Comparison of ENCODE assay signal across 15 mouse cellular contexts in genomic region chr15:80090155-80090554, GRCm38 (mm10). TPM values are rescaled to one million over a fixed set of nuclear protein-coding genes. Genes with fewer than 3 reads are reported as not detected.
A peak's percentile ranks its signal among the peaks of the same experiment; 100 is the strongest.
DNase-seq lines count a peak whose midpoint lies in the region; ATAC-seq and TF ChIP-seq lines count a peak whose summit lies in the region.
"Had no signal": no experiment of that assay in that cellular context is flagged by ENCODE, and none has a peak within 500 bp of the region (broad histone marks: within the 10 kb centered on the region; RNA-seq: fewer than 3 reads in every experiment).

No protein-coding gene starts in this region.

- DNase-seq in layer of hippocampus, adult 2 months (ENCODE audit: low spot score in 2 of 2), result no peak
- DNase-seq in layer of hippocampus, adult 18-20 months (ENCODE audit: low spot score in 2 of 2), result no peak
- DNase-seq in liver, postnatal 0 days, result no peak
- no peak for DNase-seq in frontal cortex, adult 2 months (ENCODE audit: extremely low spot score in 1 of 2, low spot score in 1 of 2)
- DNase-seq in urinary bladder, adult 18-20 months (ENCODE audit: low spot score in 2 of 2), result no peak
- DNase-seq: cerebellum, adult 8-10 months; gastrocnemius, postnatal 25 days; right cerebral cortex, adult 18-20 months; thymus, postnatal 25 days had no signal

- peaks cover 31% of the 10 kb centered on the region for H3K27me3 ChIP-seq in forebrain, embryonic 12.5 days
- no peaks in the 10 kb centered on the region for H3K27me3 ChIP-seq in forebrain, embryonic 15.5 days
- H3K27me3 ChIP-seq in liver, postnatal 0 days (ENCODE audit: insufficient read depth, low read length), result peaks cover 14% of the 10 kb centered on the region

- no peak overlapping the region for H3K27ac ChIP-seq in forebrain, embryonic 12.5 days
- H3K27ac ChIP-seq in forebrain, embryonic 15.5 days (replicated peaks), result no peak overlapping the region
- H3K27ac ChIP-seq in layer of hippocampus, adult 2 months, result peak overlapping the region; percentile 92
- no peak overlapping the region for H3K27ac ChIP-seq in bone marrow macrophage, adult 2 months (ENCODE audit: insufficient read depth, low read depth, low read length)
- H3K27ac ChIP-seq in liver, postnatal 0 days (ENCODE audit: low read depth), result no peak overlapping the region; the same call in 1 of the 2 replicates
- H3K27ac ChIP-seq: embryonic facial prominence, embryonic 15.5 days; kidney, embryonic 15.5 days; lung, embryonic 15.5 days had no signal

- TF ChIP-seq CTCF in layer of hippocampus, adult 2 months (conservative IDR thresholded peaks at IDR 0.05), result no peak
- TF ChIP-seq CTCF in bone marrow macrophage, adult 2 months (IDR thresholded peaks at IDR 0.05; ENCODE audit: low read depth, low read length), result no peak
- TF ChIP-seq CTCF in liver, postnatal 0 days (IDR thresholded peaks at IDR 0.05; ENCODE audit: low read depth), result no peak

- H3K36me3 ChIP-seq in forebrain, embryonic 12.5 days (replicated peaks), result no peaks in the 10 kb centered on the region
- no peaks in the 10 kb centered on the region for H3K36me3 ChIP-seq in forebrain, embryonic 15.5 days
- H3K36me3 ChIP-seq in liver, postnatal 0 days (replicated peaks; ENCODE audit: insufficient read depth, low read length), result no peaks in the 10 kb centered on the region
- H3K36me3 ChIP-seq: embryonic facial prominence, embryonic 15.5 days; kidney, embryonic 15.5 days; lung, embryonic 15.5 days had no signal

- H3K4me1 ChIP-seq in forebrain, embryonic 12.5 days, result peaks cover 15% of the 10 kb centered on the region
- H3K4me1 ChIP-seq in forebrain, embryonic 15.5 days, result peaks cover 19% of the 10 kb centered on the region
- H3K4me1 ChIP-seq in bone marrow macrophage, adult 2 months (ENCODE audit: control insufficient read depth, insufficient read depth, low read length), result peaks cover 20% of the 10 kb centered on the region
- peaks cover 28% of the 10 kb centered on the region for H3K4me1 ChIP-seq in liver, postnatal 0 days (ENCODE audit: insufficient read depth)

- WGBS in forebrain, embryonic 12.5 days, result 73% methylated on average over 11 of the region's 11 CpGs
- 76% methylated on average over 11 of the region's 11 CpGs for WGBS in forebrain, embryonic 15.5 days
- 78% methylated on average over 11 of the region's 11 CpGs for WGBS in liver, postnatal 0 days (ENCODE audit: insufficient replicate concordance)

- peak overlapping the region; percentile 89; the same call in 1 of the 2 replicates for H3K4me2 ChIP-seq in forebrain, embryonic 12.5 days
- H3K4me2 ChIP-seq in forebrain, embryonic 15.5 days (replicated peaks), result no peak overlapping the region
- H3K4me2 ChIP-seq in liver, postnatal 0 days (ENCODE audit: low read depth, low read length), result peak overlapping the region; percentile 96

- no peak for ATAC-seq in forebrain, embryonic 12.5 days (ENCODE audit: low FRiP score)
- ATAC-seq in forebrain, embryonic 15.5 days (replicated peaks), result no peak
- ATAC-seq in liver, postnatal 0 days, result no peak

- H3K9me3 ChIP-seq in forebrain, embryonic 12.5 days, result no peaks in the 10 kb centered on the region
- no peaks in the 10 kb centered on the region for H3K9me3 ChIP-seq in forebrain, embryonic 15.5 days
- H3K9me3 ChIP-seq in liver, postnatal 0 days (ENCODE audit: low read length), result no peaks in the 10 kb centered on the region
- H3K9me3 ChIP-seq: embryonic facial prominence, embryonic 15.5 days; kidney, embryonic 15.5 days; lung, embryonic 15.5 days had no signal

- no peak for TF ChIP-seq EP300 in liver, postnatal 0 days (IDR thresholded peaks at IDR 0.05; ENCODE audit: low read depth)

- no peak overlapping the region for H3K4me3 ChIP-seq in forebrain, embryonic 12.5 days (replicated peaks)
- H3K4me3 ChIP-seq in forebrain, embryonic 15.5 days, result no peak overlapping the region
- H3K4me3 ChIP-seq in layer of hippocampus, adult 2 months, result no peak overlapping the region
- peak overlapping the region; percentile 75; the same call in 1 of the 2 replicates for H3K4me3 ChIP-seq in bone marrow macrophage, adult 2 months (ENCODE audit: insufficient read depth, low read length)
- 0 out of 2 replicates have a peak overlapping the region, but pooled peaks have one; percentile 65 for H3K4me3 ChIP-seq in liver, postnatal 0 days (ENCODE audit: low read depth, low read length)

- H3K9ac ChIP-seq in forebrain, embryonic 12.5 days, result no peak overlapping the region
- no peak overlapping the region for H3K9ac ChIP-seq in forebrain, embryonic 15.5 days (replicated peaks)
- H3K9ac ChIP-seq in liver, postnatal 0 days (replicated peaks), result peak overlapping the region; percentile 70

- TF ChIP-seq POLR2A in bone marrow macrophage, adult 2 months (IDR thresholded peaks at IDR 0.05; ENCODE audit: borderline replicate concordance, low read depth, low read length), result no peak

RNA-seq across cellular contexts. Expression of gene Syngr1, which starts 1.0 kb away (rescaled TPM):
- 12.1 and 13.9 TPM in 2 replicates for polyA plus RNA-seq in forebrain, embryonic 12.5 days (2016; fragmentation: Nextera tagmentation; extraction: Ambion mirVana)
- polyA plus RNA-seq in forebrain, embryonic 15.5 days (2015; fragmentation: Nextera tagmentation; extraction: Ambion mirVana), result 40.1 and 44.5 TPM in 2 replicates
- 100 to 1,000 TPM; 356 to 380 TPM for total RNA-seq in layer of hippocampus, adult 2 months (2021)
- total RNA-seq in layer of hippocampus, adult 18-20 months (2021), result 100 to 1,000 TPM; 370 to 379 TPM
- 95.0 and 111 TPM in 2 replicates for polyA plus RNA-seq in bone marrow macrophage, adult 2 months (2012; ENCODE audit: insufficient read depth, insufficient read length, missing spikeins)
- 10.3 and 10.4 TPM in 2 replicates for polyA plus RNA-seq in liver, postnatal 0 days (2015; fragmentation: Nextera tagmentation; extraction: Ambion mirVana)
- 288 and 302 TPM in 2 replicates for polyA plus RNA-seq in frontal cortex, adult 2 months (2012; rRNA removed)

RNA-seq across cellular contexts. Expression of gene Rpl3, which starts 1.5 kb away (rescaled TPM):
- 659 and 694 TPM in 2 replicates for polyA plus RNA-seq in forebrain, embryonic 12.5 days (2016; fragmentation: Nextera tagmentation; extraction: Ambion mirVana)
- polyA plus RNA-seq in forebrain, embryonic 15.5 days (2015; fragmentation: Nextera tagmentation; extraction: Ambion mirVana), result 641 and 670 TPM in 2 replicates
- 100 to 1,000 TPM; 558 to 583 TPM for total RNA-seq in layer of hippocampus, adult 2 months (2021)
- total RNA-seq in layer of hippocampus, adult 18-20 months (2021), result 100 to 1,000 TPM; 600 to 628 TPM
- polyA plus RNA-seq in bone marrow macrophage, adult 2 months (2012; ENCODE audit: insufficient read depth, insufficient read length, missing spikeins), result 928 and 957 TPM in 2 replicates
- 394 and 407 TPM in 2 replicates for polyA plus RNA-seq in liver, postnatal 0 days (2015; fragmentation: Nextera tagmentation; extraction: Ambion mirVana)
- 629 and 778 TPM in 2 replicates for polyA plus RNA-seq in frontal cortex, adult 2 months (2012; rRNA removed)

RNA-seq across cellular contexts. Expression of gene Tab1, which starts 42.8 kb away (rescaled TPM):
- polyA plus RNA-seq in forebrain, embryonic 12.5 days (2016; fragmentation: Nextera tagmentation; extraction: Ambion mirVana), result 40.5 and 44.0 TPM in 2 replicates
- polyA plus RNA-seq in forebrain, embryonic 15.5 days (2015; fragmentation: Nextera tagmentation; extraction: Ambion mirVana), result 41.1 and 45.0 TPM in 2 replicates
- total RNA-seq in layer of hippocampus, adult 2 months (2021), result 10 to 100 TPM; 28.2 to 30.2 TPM
- 10 to 100 TPM; 21.2 to 23.4 TPM for total RNA-seq in layer of hippocampus, adult 18-20 months (2021)
- 18.3 and 19.2 TPM in 2 replicates for polyA plus RNA-seq in bone marrow macrophage, adult 2 months (2012; ENCODE audit: insufficient read depth, insufficient read length, missing spikeins)
- polyA plus RNA-seq in liver, postnatal 0 days (2015; fragmentation: Nextera tagmentation; extraction: Ambion mirVana), result 7.0 and 7.5 TPM in 2 replicates
- polyA plus RNA-seq in frontal cortex, adult 2 months (2012; rRNA removed), result 37.9 and 41.4 TPM in 2 replicates

Comparison
In these comparisons a context has a peak if more than half of its experiments do, and no peak if none do; other contexts are left out.
1. H3K4me3 ChIP-seq: peak in bone marrow macrophage, adult 2 months (single experiment) and liver, postnatal 0 days (single experiment); none in forebrain, embryonic 12.5 days (single experiment), forebrain, embryonic 15.5 days (single experiment) and layer of hippocampus, adult 2 months (single experiment).